Mouse (Mus musculus): ENCODE results near the gene Kifc5b.
"Not testable (repeated sequence)": the region's sequence is repeated elsewhere in the genome, so short reads cannot be mapped to it uniquely, and the experiment has no call there.

- TF ChIP-seq POLR2A (IDR thresholded peaks at IDR 0.05; ENCODE audit: low read depth, low read length); CTCF (IDR thresholded peaks at IDR 0.05; ENCODE audit: extremely low read depth, insufficient read depth, insufficient read length, insufficient replicate concordance): not testable (repeated sequence)
Measured at GRCm38 (mm10) chr17:26922368-26922767, 5.5 kb downstream of the Kifc5b start.

Measured in spleen, adult 2 months (tissue).